Mouse (Mus musculus): ENCODE results near the gene Slc7a11.

Gene Slc7a11

GRCm38 (mm10) chr3:49965569-49965968, 477.8 kb downstream of the Slc7a11 start:
- DNase-seq: no peak

GRCm38 (mm10) chr3:49960581-49960980, 482.8 kb downstream of the Slc7a11 start:
- DNase-seq: no peak

GRCm38 (mm10) chr3:49946845-49947244, 496.6 kb downstream of the Slc7a11 start:
- DNase-seq: peak; percentile 5

- DNase-seq: no peak
Measured at GRCm38 (mm10) chr3:49944783-49945182, 498.6 kb downstream of the Slc7a11 start.

GRCm38 (mm10) chr3:49937611-49938010, 505.8 kb downstream of the Slc7a11 start:
- DNase-seq: no peak

GRCm38 (mm10) chr3:49929496-49929895, 513.9 kb downstream of the Slc7a11 start:
- DNase-seq: no peak

- DNase-seq: no peak
Measured at GRCm38 (mm10) chr3:49928509-49929263, 514.7 kb downstream of the Slc7a11 start.

GRCm38 (mm10) chr3:49913929-49914328, 529.5 kb downstream of the Slc7a11 start:
- DNase-seq: no peak

- DNase-seq: no peak
Measured at GRCm38 (mm10) chr3:49910922-49911321, 532.5 kb downstream of the Slc7a11 start.

- DNase-seq: peak; percentile 12
Measured at GRCm38 (mm10) chr3:49908426-49909341, 534.7 kb downstream of the Slc7a11 start.

- no peak for DNase-seq
Measured at GRCm38 (mm10) chr3:49893945-49894344, 549.5 kb downstream of the Slc7a11 start.

GRCm38 (mm10) chr3:49887359-49887758, 556.1 kb downstream of the Slc7a11 start:
- DNase-seq: no peak

- DNase-seq: no peak
Measured at GRCm38 (mm10) chr3:49886220-49886945, 557.0 kb downstream of the Slc7a11 start.

- no peak for DNase-seq
Measured at GRCm38 (mm10) chr3:49880496-49880895, 562.9 kb downstream of the Slc7a11 start.

- DNase-seq: no peak
Measured at GRCm38 (mm10) chr3:49870786-49871185, 572.6 kb downstream of the Slc7a11 start.

- DNase-seq: no peak
Measured at GRCm38 (mm10) chr3:49867951-49868584, 575.3 kb downstream of the Slc7a11 start.

- DNase-seq: no peak
Measured at GRCm38 (mm10) chr3:49867147-49867950, 576.1 kb downstream of the Slc7a11 start.

GRCm38 (mm10) chr3:49866061-49866515, 577.3 kb downstream of the Slc7a11 start:
- no peak for DNase-seq

GRCm38 (mm10) chr3:49856797-49857196, 586.6 kb downstream of the Slc7a11 start:
- DNase-seq: no peak

GRCm38 (mm10) chr3:49854277-49854676, 589.1 kb downstream of the Slc7a11 start:
- DNase-seq: no peak

- DNase-seq: no peak
Measured at GRCm38 (mm10) chr3:49842971-49843370, 600.4 kb downstream of the Slc7a11 start.

Data from kidney, adult 18-20 months (tissue).